Mouse (Mus musculus): Measurements from ENCODE around the gene Rad51d.

GRCm38 (mm10) chr11:82869506-82870172 lies 20.8 kb downstream of the Rad51d start:
- TF ChIP-seq CTCF (conservative IDR thresholded peaks at IDR 0.05; ENCODE audit: low read length) (no peak), NANOG (IDR thresholded peaks at IDR 0.05; ENCODE audit: borderline replicate concordance, low read length) (no peak)
